Mouse (Mus musculus) embryonic facial prominence, embryonic 13.5 days (tissue): ENCODE measurements around the gene Lhfpl3. TPM values are rescaled to one million over a fixed set of nuclear protein-coding genes. Genes with fewer than 3 reads are reported as not detected.

ENCODE experiments used
- ATAC-seq: fragments of 200-750 bp; cut with Nextera tagmentation; 2 replicates; pipeline ENCODE4 v1.8.0; 2017; ENCODE audit warnings: low read depth; ENCODE audit not compliant: insufficient number of reproducible peaks, insufficient read depth, low FRiP score, low TSS enrichment
- H3K27ac ChIP-seq: fragments of 300-500 bp; sonication (generic); 2 replicates; pipeline ENCODE4 v1.5.1; 2015; ENCODE audit warnings: moderate library complexity, mild to moderate bottlenecking, inconsistent platforms
- H3K27me3 ChIP-seq: fragments of 300-500 bp; sonication (generic); 2 replicates; pipeline ENCODE4 v1.6.1; 2015; ENCODE audit warnings: mild to moderate bottlenecking, inconsistent platforms
- H3K36me3 ChIP-seq: fragments of 300-500 bp; sonication (generic); 2 replicates; pipeline ENCODE4 v1.6.1; 2015; ENCODE audit warnings: mild to moderate bottlenecking, inconsistent platforms
- H3K4me1 ChIP-seq: fragments of 300-500 bp; sonication (generic); 2 replicates; pipeline ENCODE4 v1.6.1; 2015; ENCODE audit warnings: inconsistent platforms
- H3K4me2 ChIP-seq: fragments of 300-500 bp; sonication (generic); 2 replicates; pipeline ENCODE4 v1.6.1; 2015; ENCODE audit warnings: moderate library complexity, mild to moderate bottlenecking, inconsistent platforms
- H3K4me3 ChIP-seq: fragments of 300-500 bp; sonication (generic); 2 replicates; pipeline ENCODE4 v1.5.1; 2015; ENCODE audit warnings: mild to moderate bottlenecking, inconsistent platforms
- H3K9ac ChIP-seq: fragments of 300-500 bp; sonication (generic); 2 replicates; pipeline ENCODE4 v1.6.1; 2015; ENCODE audit warnings: mild to moderate bottlenecking, inconsistent platforms
- H3K9me3 ChIP-seq: fragments of 300-500 bp; sonication (generic); 2 replicates; pipeline ENCODE4 v1.6.1; 2016; ENCODE audit warnings: inconsistent platforms
- WGBS: fragments of 180-500 bp; shearing (Covaris S2); methylation state at CpG from one replicate; pipeline ENCODE4 v1.1.7; 2015; ENCODE audit warnings: mixed read lengths; 5-methylcytosine and 5-hydroxymethylcytosine counted together
- polyA plus RNA-seq: library from polyadenylated mRNA; unstranded; fragments of >200 nt; fragmentation: Nextera tagmentation; extraction: Ambion mirVana; gene quantifications from 2 replicates; pipeline ENCODE4 v1.2.1, GENCODE M21; 2015

The Lhfpl3 gene
- polyA plus RNA-seq, 1 experiment from 2014 or later: 0.87 TPM

DNA sequence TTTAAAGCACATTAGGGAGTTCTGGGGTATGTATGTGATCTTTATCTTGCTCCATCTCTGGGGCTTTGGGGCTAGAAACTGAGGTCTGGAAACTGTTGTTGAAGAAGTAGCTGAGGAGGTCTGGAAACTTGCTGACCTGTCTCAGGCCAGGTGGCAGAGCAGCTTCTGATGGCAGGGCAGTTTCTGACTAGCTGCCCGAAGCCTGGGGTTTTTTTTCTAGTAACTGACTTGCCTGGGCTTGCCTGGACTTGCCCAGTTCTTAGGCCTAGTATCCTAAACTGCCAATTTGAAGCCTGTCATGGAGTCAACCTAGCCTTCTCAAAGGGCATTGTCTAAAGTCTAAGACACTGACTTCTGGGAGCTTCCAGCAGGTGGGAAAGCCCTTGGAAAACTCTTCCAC lies 501.9 kb downstream of the Lhfpl3 start:
- Histone ChIP-seq H3K4me2 (no peak overlapping the region), H3K27me3 (peaks cover 11% of the 10 kb centered on the region; the same call in 1 of the 2 replicates), H3K27ac (no peak overlapping the region), H3K4me3 (no peak overlapping the region), H3K36me3 (no peaks in the 10 kb centered on the region), H3K4me1 (peaks cover 15% of the 10 kb centered on the region), H3K9ac (no peak overlapping the region), H3K9me3 (no peaks in the 10 kb centered on the region)
- ATAC-seq: no peak
- 61% methylated on average over 1 of the region's 1 CpGs for WGBS

DNA sequence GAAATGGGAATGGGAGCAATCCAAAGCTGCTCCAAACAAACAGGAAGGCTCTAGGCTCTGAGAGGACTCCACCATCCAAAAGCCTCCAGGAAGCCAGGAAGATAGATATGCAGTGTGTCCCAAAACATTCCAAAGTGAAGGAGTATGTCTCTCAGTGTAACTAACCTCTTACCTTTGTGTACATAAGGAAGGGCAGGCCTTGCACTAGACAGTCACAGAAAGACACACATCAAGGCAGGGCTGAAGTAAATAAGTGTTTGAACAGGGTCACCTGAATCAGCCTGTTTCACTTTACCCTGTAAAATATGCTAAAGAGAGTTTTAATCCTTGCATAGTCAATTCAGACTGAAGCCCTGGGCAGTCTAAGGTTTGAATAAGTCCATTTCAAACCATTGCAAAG lies 502.4 kb downstream of the Lhfpl3 start:
- Histone ChIP-seq H3K4me1 (peaks cover 15% of the 10 kb centered on the region), H3K9me3 (no peaks in the 10 kb centered on the region), H3K27ac (no peak overlapping the region), H3K36me3 (no peaks in the 10 kb centered on the region), H3K4me3 (no peak overlapping the region), H3K27me3 (peaks cover 11% of the 10 kb centered on the region; the same call in 1 of the 2 replicates), H3K9ac (no peak overlapping the region), H3K4me2 (no peak overlapping the region)
- no peak for ATAC-seq

DNA sequence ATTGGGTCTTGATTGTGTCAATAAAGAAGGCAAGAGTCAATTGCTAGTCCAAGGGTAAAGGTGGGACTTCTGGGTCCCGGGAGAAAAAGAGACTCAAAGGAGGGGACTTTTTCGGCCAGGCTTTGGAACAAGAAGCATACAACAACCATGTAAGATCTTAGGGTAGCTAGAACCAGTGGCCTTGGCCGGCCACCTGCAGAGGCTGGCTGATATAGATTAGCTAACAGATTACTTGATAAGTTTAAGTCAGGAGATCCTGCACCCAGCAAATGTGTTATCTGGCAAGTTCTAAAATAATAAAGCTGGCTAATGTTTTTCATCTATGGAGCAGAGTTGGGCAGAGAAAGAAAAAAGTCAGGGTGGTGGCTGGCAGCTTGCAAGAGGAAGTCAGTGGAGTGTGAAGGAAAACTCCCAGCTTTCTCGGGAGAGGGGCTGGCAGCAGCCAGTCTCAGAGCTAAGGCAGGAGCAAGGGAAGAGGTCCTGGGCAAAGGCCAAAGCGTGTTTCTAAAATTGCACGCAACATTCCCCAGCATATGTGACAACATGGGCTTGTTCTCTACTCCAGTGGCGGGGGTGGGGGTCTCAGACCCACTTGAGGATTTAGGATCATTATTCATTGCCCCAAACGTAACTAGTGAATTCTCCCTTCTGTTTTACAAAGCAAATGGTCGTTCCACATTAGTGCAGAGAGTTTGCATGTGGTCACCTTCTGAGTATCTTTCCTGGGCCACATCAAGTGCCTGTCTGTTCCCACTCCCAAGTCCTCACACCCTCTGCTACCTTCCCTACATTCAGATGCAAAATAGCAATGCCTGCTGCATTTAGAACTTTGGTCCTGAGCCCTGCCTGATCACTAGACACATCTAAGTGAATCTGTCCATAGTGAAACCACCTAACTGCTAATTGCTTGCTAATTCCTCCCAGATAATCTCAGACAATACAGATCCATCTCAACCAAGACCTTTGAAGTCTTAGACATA lies 504.3 kb downstream of the Lhfpl3 start:
- Histone ChIP-seq H3K4me3 (no peak overlapping the region), H3K27me3 (peaks cover 8% of the 10 kb centered on the region; the same call in 1 of the 2 replicates), H3K27ac (no peak overlapping the region), H3K4me2 (no peak overlapping the region), H3K9me3 (no peaks in the 10 kb centered on the region), H3K36me3 (no peaks in the 10 kb centered on the region), H3K4me1 (peaks cover 15% of the 10 kb centered on the region), H3K9ac (no peak overlapping the region)
- WGBS: 54% methylated on average over 9 of the region's 9 CpGs
- ATAC-seq: no peak

DNA sequence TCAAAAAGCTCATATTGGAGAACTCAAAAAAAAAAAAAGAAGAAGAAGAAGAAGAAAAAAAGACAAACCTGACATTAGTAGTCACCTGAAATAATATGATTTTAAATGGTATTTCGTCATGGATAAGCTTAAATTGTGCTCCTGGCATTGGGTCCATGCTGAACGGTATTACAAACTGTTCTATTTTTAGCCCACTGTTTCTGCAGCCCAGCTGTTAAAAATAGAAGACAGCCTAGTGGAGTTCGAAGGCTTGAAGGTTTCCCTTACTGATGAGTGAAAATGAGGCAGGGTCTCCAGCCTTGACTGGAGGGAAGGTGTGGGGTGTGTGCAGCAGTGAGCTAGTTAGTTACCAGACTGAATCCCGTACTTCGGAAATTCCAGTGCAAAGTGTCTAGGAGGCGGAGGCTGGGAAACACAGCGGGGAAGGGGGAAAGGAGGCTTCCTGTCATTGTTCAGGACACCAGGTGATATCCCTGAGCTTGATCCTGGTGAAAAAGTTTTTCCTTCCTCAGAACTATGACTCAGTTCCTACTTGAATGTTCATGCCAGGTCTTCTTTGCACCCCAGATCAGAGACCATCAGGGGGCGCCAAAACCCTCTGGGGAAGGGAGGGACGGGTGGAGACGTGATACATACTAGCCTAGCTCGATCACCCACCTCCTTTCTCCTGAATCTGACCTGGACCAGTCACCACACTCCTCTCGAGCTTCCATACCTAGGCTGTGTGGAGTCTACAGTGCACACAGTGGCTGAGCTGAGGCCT lies 505.8 kb downstream of the Lhfpl3 start:
- Histone ChIP-seq H3K9ac (no peak overlapping the region), H3K4me2 (peak overlapping the region; percentile 38), H3K27ac (no peak overlapping the region), H3K27me3 (0 out of 2 replicates have a peak, but pooled peaks cover 3% of the 10 kb centered on the region), H3K4me1 (peaks cover 15% of the 10 kb centered on the region), H3K36me3 (no peaks in the 10 kb centered on the region), H3K4me3 (no peak overlapping the region), H3K9me3 (no peaks in the 10 kb centered on the region)
- ATAC-seq: peak; percentile 26; the same call in 1 of the 2 replicates
- 29% methylated on average over 12 of the region's 12 CpGs for WGBS

DNA sequence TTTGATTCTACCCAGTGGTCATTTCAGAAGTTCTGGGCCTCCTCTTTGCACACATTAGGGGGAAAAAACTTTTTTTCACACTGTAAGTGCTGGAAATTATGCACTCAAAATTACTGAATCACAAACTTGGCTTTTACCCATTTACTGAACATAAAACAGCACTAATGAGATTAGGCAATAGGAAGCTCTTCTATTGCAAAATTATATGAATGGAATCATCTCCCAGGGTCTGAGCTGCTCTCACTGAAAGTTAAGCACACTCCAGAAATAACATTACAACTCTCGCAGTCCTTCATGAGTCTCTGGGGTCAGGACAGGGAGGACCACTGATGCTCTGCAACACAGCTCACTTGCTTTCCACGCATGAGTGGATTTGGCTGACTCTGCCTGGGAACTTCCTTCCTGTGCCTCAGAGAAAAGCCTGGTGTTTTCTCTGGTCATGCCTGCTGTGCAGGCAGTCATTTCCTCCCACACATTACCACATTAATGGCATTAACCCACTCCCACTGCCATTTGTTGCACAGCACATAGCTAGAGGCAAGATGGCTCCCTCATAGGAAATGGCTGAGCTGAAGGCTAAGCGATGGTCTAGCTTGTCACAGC lies 510.1 kb downstream of the Lhfpl3 start:
- Histone ChIP-seq H3K4me2 (no peak overlapping the region), H3K36me3 (no peaks in the 10 kb centered on the region), H3K4me1 (peaks cover 7% of the 10 kb centered on the region; the same call in 1 of the 2 replicates), H3K9me3 (no peaks in the 10 kb centered on the region), H3K27me3 (0 out of 2 replicates have a peak, but pooled peaks cover 3% of the 10 kb centered on the region), H3K9ac (no peak overlapping the region), H3K27ac (no peak overlapping the region), H3K4me3 (no peak overlapping the region)
- 53% methylated on average over 3 of the region's 3 CpGs for WGBS
- no peak for ATAC-seq

DNA sequence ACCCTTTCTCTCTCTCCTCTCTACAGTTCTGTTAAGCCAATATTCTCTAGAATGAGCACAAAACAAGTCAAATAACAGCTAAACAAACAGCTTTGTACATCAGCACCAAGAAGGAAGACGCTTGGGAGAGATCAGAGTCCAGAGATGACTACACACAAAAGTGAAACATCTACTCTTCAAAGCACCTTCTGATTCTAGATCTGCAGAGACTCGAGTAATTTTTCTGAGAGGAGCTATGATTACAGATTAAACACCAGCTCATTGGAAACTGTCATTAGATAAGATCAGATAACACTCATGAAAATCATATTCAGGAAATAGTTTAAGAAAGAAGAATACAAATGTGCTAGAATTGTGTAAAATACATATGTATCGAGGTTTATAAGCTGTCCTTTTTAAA lies 527.5 kb downstream of the Lhfpl3 start:
- H3K9ac ChIP-seq: no peak overlapping the region
- no peaks in the 10 kb centered on the region for H3K4me1 ChIP-seq
- 77% methylated on average over 3 of the region's 3 CpGs for WGBS
- H3K36me3 ChIP-seq: no peaks in the 10 kb centered on the region
- no peaks in the 10 kb centered on the region for H3K9me3 ChIP-seq
- no peak for ATAC-seq
- no peak overlapping the region for H3K27ac ChIP-seq
- H3K4me2 ChIP-seq: no peak overlapping the region
- no peaks in the 10 kb centered on the region for H3K27me3 ChIP-seq
- no peak overlapping the region for H3K4me3 ChIP-seq

DNA sequence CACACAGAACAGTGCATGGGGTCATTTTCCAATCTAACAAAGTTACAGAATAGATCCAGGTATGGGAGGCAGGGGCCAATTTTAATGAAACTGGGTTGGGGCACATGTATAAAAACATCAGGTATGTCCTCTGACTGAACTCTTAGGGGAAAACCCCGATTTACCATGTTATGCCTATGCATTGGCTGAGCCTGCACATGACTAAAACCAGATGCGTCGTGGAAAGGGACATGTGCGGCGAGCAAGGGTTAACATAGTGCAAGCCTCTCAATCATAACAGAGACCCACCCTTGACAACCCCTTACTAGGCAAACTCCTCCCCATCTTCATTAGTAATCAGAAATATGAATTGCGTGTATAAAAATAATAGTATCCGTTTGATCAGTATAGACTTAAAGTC lies 533.5 kb downstream of the Lhfpl3 start:
- ATAC-seq: no peak

DNA sequence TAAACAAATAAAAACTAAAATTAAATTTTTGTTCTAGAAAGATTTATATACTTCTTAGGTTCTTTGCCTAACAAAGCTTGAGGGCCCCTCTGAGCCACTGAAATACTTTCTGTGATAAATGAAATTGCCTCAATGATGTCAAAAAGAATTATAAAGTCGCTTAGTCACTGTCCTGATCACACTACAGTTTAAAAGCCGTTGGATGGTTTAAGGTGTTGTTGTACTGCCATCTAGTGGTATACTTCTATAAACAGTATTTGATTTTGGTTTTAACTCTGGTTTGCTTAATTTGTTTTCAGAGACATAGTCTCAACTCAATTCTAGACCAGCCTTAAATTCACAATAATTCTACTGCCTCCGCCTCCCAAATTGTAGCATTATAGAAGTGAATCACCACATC lies 539.0 kb downstream of the Lhfpl3 start:
- no peak overlapping the region for H3K4me2 ChIP-seq
- no peak for ATAC-seq

More for the DNA sequence above, 533.5 kb downstream of the Lhfpl3 start:
- Histone ChIP-seq H3K27ac (no peak overlapping the region), H3K27me3 (no peaks in the 10 kb centered on the region), H3K4me2 (no peak overlapping the region), H3K9ac (no peak overlapping the region), H3K9me3 (no peaks in the 10 kb centered on the region), H3K4me1 (no peaks in the 10 kb centered on the region), H3K4me3 (no peak overlapping the region), H3K36me3 (no peaks in the 10 kb centered on the region)
- whole genome bisulfite sequencing: 80% methylated on average over 7 of the region's 7 CpGs

DNA sequence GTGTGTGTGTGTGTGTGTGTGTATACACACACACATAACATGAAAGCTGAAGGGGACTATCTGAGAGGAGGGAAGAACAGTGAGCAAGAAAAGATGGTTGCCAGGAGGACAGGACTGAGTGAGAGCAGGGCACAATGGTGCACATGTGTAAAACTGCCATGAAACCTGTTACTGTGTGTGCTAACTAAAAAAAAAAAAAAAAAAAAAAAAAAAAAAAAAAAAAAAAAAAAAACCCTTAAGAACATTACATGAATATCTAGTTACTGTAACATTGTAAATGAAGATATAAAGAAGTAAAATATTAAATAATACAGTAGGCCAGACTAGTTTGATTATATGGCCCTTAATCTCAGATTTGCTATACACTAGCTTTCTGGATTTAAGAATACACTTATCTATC lies 543.3 kb downstream of the Lhfpl3 start:
- Histone ChIP-seq H3K4me1 (no peaks in the 10 kb centered on the region), H3K27me3 (no peaks in the 10 kb centered on the region; the same call in 1 of the 2 replicates), H3K4me2 (no peak overlapping the region), H3K36me3 (no peaks in the 10 kb centered on the region), H3K9ac (no peak overlapping the region), H3K27ac (no peak overlapping the region), H3K9me3 (no peaks in the 10 kb centered on the region), H3K4me3 (no peak overlapping the region)
- ATAC-seq: no peak

More for the DNA sequence above, 539.0 kb downstream of the Lhfpl3 start:
- WGBS: 26% methylated on average over 3 of the region's 3 CpGs
- no peaks in the 10 kb centered on the region; the same call in 1 of the 2 replicates for H3K27me3 ChIP-seq
- H3K27ac ChIP-seq: no peak overlapping the region
- no peak overlapping the region for H3K9ac ChIP-seq
- no peak overlapping the region for H3K4me3 ChIP-seq
- no peaks in the 10 kb centered on the region for H3K4me1 ChIP-seq
- no peaks in the 10 kb centered on the region for H3K9me3 ChIP-seq
- H3K36me3 ChIP-seq: no peaks in the 10 kb centered on the region
